7 mouse cellular contexts compared by ENCODE assay signal in the genomic region with DNA sequence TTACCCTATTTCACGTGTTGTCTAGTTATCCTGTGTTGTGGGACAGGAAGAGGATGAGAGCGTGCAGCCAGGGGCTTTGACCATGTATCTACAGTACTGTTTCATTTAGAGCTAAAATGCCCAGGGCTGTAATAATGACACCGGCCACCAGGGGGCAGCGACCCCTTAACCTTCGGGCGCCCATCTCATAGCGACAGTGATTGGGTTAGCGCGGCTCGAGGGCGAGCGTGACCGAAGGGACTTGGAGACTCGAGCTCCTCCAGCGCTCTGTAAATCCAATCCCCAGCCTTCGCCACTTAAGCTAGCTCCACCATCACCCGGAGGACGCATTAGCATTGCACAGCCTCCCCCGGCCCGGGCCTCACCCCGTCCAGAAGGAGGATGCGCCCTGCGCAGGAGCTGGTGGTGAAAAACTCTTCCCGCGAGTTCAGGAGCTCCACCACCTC. TPM values are rescaled to one million over a fixed set of nuclear protein-coding genes. Genes with fewer than 3 reads are reported as not detected.
DNase-seq lines count a peak whose midpoint lies in the region; ATAC-seq and TF ChIP-seq lines count a peak whose summit lies in the region.

Gene Cryz (plus strand): TSS at position 224 of the 446 bp plus-strand sequence.

- peak within 1 kb of the TSS; percentile 75 for H3K9ac ChIP-seq in embryonic facial prominence, embryonic 12.5 days
- H3K9ac ChIP-seq in limb, embryonic 12.5 days (replicated peaks): peak within 1 kb of the TSS; percentile 88
- peak within 1 kb of the TSS; percentile 62 for H3K9ac ChIP-seq in midbrain, embryonic 15.5 days

- H3K36me3 ChIP-seq in embryonic facial prominence, embryonic 12.5 days: peaks cover 27% of the 10 kb centered on the region
- no peaks in the 10 kb centered on the region for H3K36me3 ChIP-seq in kidney, adult 2 months (ENCODE audit: control insufficient read depth, insufficient read depth, low read length)
- peaks cover 29% of the 10 kb centered on the region for H3K36me3 ChIP-seq in limb, embryonic 12.5 days
- H3K36me3 ChIP-seq in midbrain, embryonic 15.5 days (replicated peaks): 0 out of 2 replicates have a peak, but pooled peaks cover 12% of the 10 kb centered on the region
- H3K36me3 ChIP-seq in spleen, adult 2 months (ENCODE audit: control insufficient read depth, insufficient read depth, low read length): no peaks in the 10 kb centered on the region; the same call in 1 of the 2 replicates

- peak; percentile 83 for ATAC-seq in embryonic facial prominence, embryonic 12.5 days (ENCODE audit: insufficient number of reproducible peaks, insufficient read depth, low FRiP score, low TSS enrichment)
- peak; percentile 87 for ATAC-seq in limb, embryonic 12.5 days (ENCODE audit: insufficient number of reproducible peaks, insufficient read depth, low FRiP score, low TSS enrichment, low read depth)
- ATAC-seq in midbrain, embryonic 15.5 days (replicated peaks): peak; percentile 93

- H3K27me3 ChIP-seq in embryonic facial prominence, embryonic 12.5 days: no peaks in the 10 kb centered on the region
- H3K27me3 ChIP-seq in kidney, adult 2 months (replicated peaks; ENCODE audit: control insufficient read depth, insufficient read depth, low read length): no peaks in the 10 kb centered on the region
- no peaks in the 10 kb centered on the region for H3K27me3 ChIP-seq in limb, embryonic 12.5 days
- no peaks in the 10 kb centered on the region for H3K27me3 ChIP-seq in midbrain, embryonic 15.5 days (replicated peaks)
- no peaks in the 10 kb centered on the region for H3K27me3 ChIP-seq in spleen, adult 2 months (ENCODE audit: control insufficient read depth, insufficient read depth, low read length)

- H3K4me3 ChIP-seq in embryonic facial prominence, embryonic 12.5 days: peak within 1 kb of the TSS; percentile 72
- H3K4me3 ChIP-seq in kidney, adult 2 months (ENCODE audit: insufficient read depth, low read depth, low read length): peak within 1 kb of the TSS; percentile 96
- H3K4me3 ChIP-seq in limb, embryonic 12.5 days (replicated peaks): peak within 1 kb of the TSS; percentile 87
- H3K4me3 ChIP-seq in midbrain, embryonic 15.5 days: peak within 1 kb of the TSS; percentile 68
- peak within 1 kb of the TSS; percentile 94 for H3K4me3 ChIP-seq in spleen, adult 2 months (ENCODE audit: extremely low read depth, insufficient read depth, insufficient read length)

- peak within 1 kb of the TSS; percentile 96 for H3K27ac ChIP-seq in embryonic facial prominence, embryonic 12.5 days
- H3K27ac ChIP-seq in kidney, adult 2 months (ENCODE audit: insufficient read depth, low read depth, low read length): peak within 1 kb of the TSS; percentile 98
- peak within 1 kb of the TSS; percentile 98 for H3K27ac ChIP-seq in limb, embryonic 12.5 days
- peak within 1 kb of the TSS; percentile 94 for H3K27ac ChIP-seq in midbrain, embryonic 15.5 days
- H3K27ac ChIP-seq in spleen, adult 2 months (ENCODE audit: insufficient read depth, low read length): peak within 1 kb of the TSS; percentile 83

- peak; percentile 69 for TF ChIP-seq POLR2A in kidney, adult 2 months (IDR thresholded peaks at IDR 0.05; ENCODE audit: low read depth, low read length)
- TF ChIP-seq POLR2A in spleen, adult 2 months (IDR thresholded peaks at IDR 0.05; ENCODE audit: low read depth, low read length): no peak

- TF ChIP-seq CTCF in kidney, adult 2 months (conservative IDR thresholded peaks at IDR 0.05; ENCODE audit: insufficient read depth, insufficient read length, low read depth, low read length): peak; percentile 83
- peak; percentile 81 for TF ChIP-seq CTCF in spleen, adult 2 months (IDR thresholded peaks at IDR 0.05; ENCODE audit: extremely low read depth, insufficient read depth, insufficient read length, insufficient replicate concordance)

- DNase-seq in adrenal gland, postnatal 25 days: peak; percentile 91
- DNase-seq in heart, adult 18-20 months: peak; percentile 91 to 96
- DNase-seq in kidney, adult 2 months: peak; percentile 95
- DNase-seq in spleen, adult 2 months (ENCODE audit: low read depth in 1 of 2, low spot score in 2 of 2): peak; percentile 65 to 85

- H3K9me3 ChIP-seq in embryonic facial prominence, embryonic 12.5 days: no peaks in the 10 kb centered on the region
- H3K9me3 ChIP-seq in limb, embryonic 12.5 days: no peaks in the 10 kb centered on the region
- H3K9me3 ChIP-seq in midbrain, embryonic 15.5 days: no peaks in the 10 kb centered on the region

- WGBS in embryonic facial prominence, embryonic 12.5 days: under 1% methylated on average over 25 of the region's 25 CpGs
- under 1% methylated on average over 25 of the region's 25 CpGs for WGBS in kidney, adult 2 months
- WGBS in limb, embryonic 12.5 days: 0% methylated on average over 25 of the region's 25 CpGs
- WGBS in midbrain, embryonic 15.5 days: under 1% methylated on average over 25 of the region's 25 CpGs
- under 1% methylated on average over 25 of the region's 25 CpGs for WGBS in spleen, adult 2 months

- peak within 1 kb of the TSS; percentile 61 for H3K4me2 ChIP-seq in embryonic facial prominence, embryonic 12.5 days (replicated peaks)
- H3K4me2 ChIP-seq in limb, embryonic 12.5 days: peak within 1 kb of the TSS; percentile 69
- peak within 1 kb of the TSS; percentile 78 for H3K4me2 ChIP-seq in midbrain, embryonic 15.5 days

- H3K4me1 ChIP-seq in embryonic facial prominence, embryonic 12.5 days: no peaks in the 10 kb centered on the region
- H3K4me1 ChIP-seq in kidney, adult 2 months (ENCODE audit: control insufficient read depth, insufficient read depth, low read length): peaks cover 4% of the 10 kb centered on the region; the same call in 1 of the 2 replicates
- peaks cover 9% of the 10 kb centered on the region for H3K4me1 ChIP-seq in limb, embryonic 12.5 days (replicated peaks)
- peaks cover 10% of the 10 kb centered on the region for H3K4me1 ChIP-seq in midbrain, embryonic 15.5 days
- H3K4me1 ChIP-seq in spleen, adult 2 months (ENCODE audit: control insufficient read depth, insufficient read depth, insufficient read length): peaks cover 3% of the 10 kb centered on the region; the same call in 1 of the 2 replicates

RNA-seq across cellular contexts. Expression of gene Cryz, which starts in this region (rescaled TPM):
- 10.9 and 18.5 TPM in 2 replicates for total RNA-seq in adrenal gland, postnatal 25 days (2021)
- 23.2 and 26.5 TPM in 2 replicates for polyA plus RNA-seq in embryonic facial prominence, embryonic 12.5 days (2016; fragmentation: Nextera tagmentation; extraction: Ambion mirVana)
- 10 to 100 TPM; 19.7 to 20.8 TPM for total RNA-seq in heart, adult 18-20 months (2021)
- polyA plus RNA-seq in kidney, adult 2 months (2012; rRNA removed): 218 and 240 TPM in 2 replicates
- 24.1 and 24.8 TPM in 2 replicates for polyA plus RNA-seq in limb, embryonic 12.5 days (2016; fragmentation: Nextera tagmentation; extraction: Ambion mirVana)
- polyA plus RNA-seq in midbrain, embryonic 15.5 days (2015; fragmentation: Nextera tagmentation; extraction: Ambion mirVana): 9.2 and 10.0 TPM in 2 replicates
- polyA plus RNA-seq in spleen, adult 2 months (2012; rRNA removed): 1.9 and 2.5 TPM in 2 replicates

Comparison
In these comparisons a context has a peak if more than half of its experiments do, and no peak if none do; other contexts are left out.
1. Peak in every context shown above with its lines: DNase-seq, ATAC-seq, H3K4me3 ChIP-seq and H3K27ac ChIP-seq.